Mouse (Mus musculus) liver, embryonic 14.5 days (tissue): ENCODE results near the gene Apip.

ENCODE experiments used
- CTCF ChIP-seq: IDR thresholded peaks from 2 replicates; pipeline ENCODE4 v1.5.1; 2016; ENCODE audit warnings: antibody characterized with exemption, low read depth, control low read depth
- EP300 ChIP-seq: IDR thresholded peaks from 2 replicates; pipeline ENCODE4 v1.6.1; 2016; ENCODE audit warnings: antibody characterized with exemption, low read depth

DNA sequence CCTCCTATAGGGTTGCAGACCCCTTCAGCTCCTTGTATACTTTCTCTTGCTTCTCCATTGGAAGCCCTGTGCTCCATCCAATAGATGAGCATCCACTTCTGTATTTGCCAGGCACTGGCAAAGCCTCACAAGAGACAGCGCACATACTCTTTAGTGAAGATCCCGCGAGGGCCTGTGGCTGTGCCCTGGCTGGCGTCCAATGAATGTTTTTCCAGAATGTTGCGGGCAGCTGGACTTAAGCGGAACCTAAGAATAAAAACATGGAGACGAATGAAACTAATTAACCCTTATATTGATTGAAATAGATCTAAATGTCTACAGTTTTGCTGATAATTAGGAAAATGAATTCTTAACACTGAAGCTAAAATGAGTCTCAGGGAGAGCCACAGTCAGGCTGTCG is 32.6 kb upstream of the Apip start:
- no peak for TF ChIP-seq CTCF
- TF ChIP-seq EP300: no peak
